Mouse (Mus musculus) lung, embryonic 14.5 days (tissue): ENCODE measurements at regions not wholly inside any gene's neighbourhood (a gene's known extent, or its start where the extent isn't known, plus 50 kb on each side); places are given as distances from the start of the nearest gene placed in this dataset.

ENCODE experiments used
- ATAC-seq: fragments of 200-750 bp; cut with Nextera tagmentation; 2 replicates; pipeline ENCODE4 v1.8.0; 2017; ENCODE audit warnings: mild to moderate bottlenecking, moderate TSS enrichment, moderate library complexity; ENCODE audit not compliant: insufficient read depth
- DNase-seq: peaks from one replicate; pipeline ENCODE4 v3.0.0-alpha.2; 2015
- H3K27ac ChIP-seq: fragments of 300-500 bp; sonication (generic); 2 replicates; pipeline ENCODE4 v1.5.1; 2014; ENCODE audit warnings: low read depth, mild to moderate bottlenecking, moderate library complexity
- H3K27me3 ChIP-seq: fragments of 300-500 bp; sonication (generic); 2 replicates; pipeline ENCODE4 v1.6.1; 2014; ENCODE audit warnings: low read length, control low read depth; ENCODE audit not compliant: insufficient read depth
- H3K36me3 ChIP-seq: fragments of 300-500 bp; sonication (generic); 2 replicates; pipeline ENCODE4 v1.6.1; 2014; ENCODE audit warnings: control low read depth; ENCODE audit not compliant: insufficient read depth
- H3K4me1 ChIP-seq: fragments of 300-500 bp; sonication (generic); 2 replicates; pipeline ENCODE4 v1.6.1; 2014; ENCODE audit warnings: antibody characterized with exemption, control low read depth; ENCODE audit not compliant: insufficient read depth
- H3K4me2 ChIP-seq: fragments of 300-500 bp; sonication (generic); 2 replicates; pipeline ENCODE4 v1.6.1; 2014; ENCODE audit warnings: mild to moderate bottlenecking
- H3K4me3 ChIP-seq: fragments of 300-500 bp; sonication (generic); 2 replicates; pipeline ENCODE4 v1.5.1; 2014; ENCODE audit warnings: low read depth, low read length
- H3K9ac ChIP-seq: fragments of 300-500 bp; sonication (generic); 2 replicates; pipeline ENCODE4 v1.6.1; 2014
- H3K9me3 ChIP-seq: fragments of 300-500 bp; sonication (generic); 2 replicates; pipeline ENCODE4 v1.6.1; 2016; ENCODE audit warnings: low read depth, low read length, control low read depth
- CTCF ChIP-seq: IDR thresholded peaks from 2 replicates; pipeline ENCODE4 v1.5.1; 2016; ENCODE audit warnings: antibody characterized with exemption, low read depth
- WGBS: fragments of 180-500 bp; shearing (Covaris S2); extraction: QIAGEN DNeasy Blood & Tissue Kit; methylation state at CpG from one replicate; pipeline ENCODE4 v1.1.7; 2014; 5-methylcytosine and 5-hydroxymethylcytosine counted together

- Histone ChIP-seq H3K4me3 (no peak overlapping the region), H3K9ac (no peak overlapping the region), H3K4me2 (no peak overlapping the region), H3K27me3 (no peaks in the 10 kb centered on the region), H3K4me1 (peaks cover under 1% of the 10 kb centered on the region; the same call in 1 of the 2 replicates), H3K9me3 (peaks cover 3% of the 10 kb centered on the region; the same call in 1 of the 2 replicates), H3K36me3 (no peaks in the 10 kb centered on the region), H3K27ac (no peak overlapping the region)
- no peak for TF ChIP-seq CTCF
- no peak for DNase-seq
- no peak for ATAC-seq
- WGBS = 74% methylated on average over 9 of the region's 9 CpGs
Measured at GRCm38 (mm10) chr14:76217178-76217500, 106.4 kb downstream of the Nufip1 start.

GRCm38 (mm10) chr14:76217571-76218256 is 107.0 kb downstream of the Nufip1 start:
- Histone ChIP-seq H3K36me3 (no peaks in the 10 kb centered on the region), H3K27ac (no peak overlapping the region), H3K4me1 (peaks cover 4% of the 10 kb centered on the region; the same call in 1 of the 2 replicates), H3K9me3 (peaks cover 3% of the 10 kb centered on the region; the same call in 1 of the 2 replicates), H3K4me3 (no peak overlapping the region), H3K4me2 (no peak overlapping the region), H3K27me3 (no peaks in the 10 kb centered on the region), H3K9ac (no peak overlapping the region)
- ATAC-seq (no peak), DNase-seq (peak; percentile 73)
- no peak for TF ChIP-seq CTCF
- 69% methylated on average over 8 of the region's 8 CpGs for WGBS

GRCm38 (mm10) chr14:76220952-76221351 is 110.3 kb downstream of the Nufip1 start:
- Histone ChIP-seq H3K27ac (no peak overlapping the region), H3K4me2 (no peak overlapping the region), H3K9ac (no peak overlapping the region), H3K27me3 (no peaks in the 10 kb centered on the region), H3K4me1 (peaks cover 4% of the 10 kb centered on the region; the same call in 1 of the 2 replicates), H3K36me3 (no peaks in the 10 kb centered on the region), H3K4me3 (no peak overlapping the region), H3K9me3 (peaks cover 3% of the 10 kb centered on the region; the same call in 1 of the 2 replicates)
- ATAC-seq (no peak), DNase-seq (no peak)
- no peak for TF ChIP-seq CTCF
- 85% methylated on average over 5 of the region's 5 CpGs for WGBS

- Histone ChIP-seq H3K9me3 (peaks cover 3% of the 10 kb centered on the region; the same call in 1 of the 2 replicates), H3K27me3 (no peaks in the 10 kb centered on the region), H3K4me3 (no peak overlapping the region), H3K27ac (no peak overlapping the region), H3K36me3 (no peaks in the 10 kb centered on the region), H3K4me1 (peaks cover 4% of the 10 kb centered on the region; the same call in 1 of the 2 replicates), H3K4me2 (no peak overlapping the region), H3K9ac (no peak overlapping the region)
- DNase-seq (peak; percentile 13), ATAC-seq (no peak)
- WGBS = 49% methylated on average over 10 of the region's 10 CpGs
- no peak for TF ChIP-seq CTCF
Measured at GRCm38 (mm10) chr14:76221617-76222319, 111.1 kb downstream of the Nufip1 start.

GRCm38 (mm10) chr14:76222320-76222626 is 111.6 kb downstream of the Nufip1 start:
- TF ChIP-seq CTCF = no peak
- 88% methylated on average over 1 of the region's 1 CpGs for WGBS
- no peaks in the 10 kb centered on the region for H3K36me3 ChIP-seq
- H3K4me2 ChIP-seq = no peak overlapping the region
- ATAC-seq = no peak
- DNase-seq = no peak
- no peak overlapping the region for H3K9ac ChIP-seq
- peaks cover 3% of the 10 kb centered on the region; the same call in 1 of the 2 replicates for H3K9me3 ChIP-seq
- H3K27ac ChIP-seq = no peak overlapping the region
- H3K4me3 ChIP-seq = no peak overlapping the region
- H3K27me3 ChIP-seq = no peaks in the 10 kb centered on the region
- peaks cover 4% of the 10 kb centered on the region; the same call in 1 of the 2 replicates for H3K4me1 ChIP-seq

GRCm38 (mm10) chr14:76223036-76223650 is 112.5 kb downstream of the Nufip1 start:
- 59% methylated on average over 8 of the region's 8 CpGs for WGBS

GRCm38 (mm10) chr14:76223903-76224302 is 113.2 kb downstream of the Nufip1 start:
- peaks cover 4% of the 10 kb centered on the region; the same call in 1 of the 2 replicates for H3K4me1 ChIP-seq
- 84% methylated on average over 2 of the region's 2 CpGs for WGBS
- no peak overlapping the region for H3K4me2 ChIP-seq
- H3K4me3 ChIP-seq = no peak overlapping the region
- no peaks in the 10 kb centered on the region for H3K36me3 ChIP-seq
- no peak for TF ChIP-seq CTCF
- H3K9ac ChIP-seq = no peak overlapping the region
- H3K27ac ChIP-seq = no peak overlapping the region
- ATAC-seq = no peak
- H3K27me3 ChIP-seq = no peaks in the 10 kb centered on the region
- H3K9me3 ChIP-seq = no peaks in the 10 kb centered on the region
- no peak for DNase-seq

More at GRCm38 (mm10) chr14:76223036-76223650, 112.5 kb downstream of the Nufip1 start:
- DNase-seq = peak; percentile 62
- Histone ChIP-seq H3K27me3 (no peaks in the 10 kb centered on the region), H3K9me3 (peaks cover 3% of the 10 kb centered on the region; the same call in 1 of the 2 replicates), H3K9ac (no peak overlapping the region), H3K4me1 (peaks cover 4% of the 10 kb centered on the region; the same call in 1 of the 2 replicates), H3K4me2 (no peak overlapping the region), H3K36me3 (no peaks in the 10 kb centered on the region), H3K27ac (no peak overlapping the region), H3K4me3 (no peak overlapping the region)
- TF ChIP-seq CTCF = no peak
- ATAC-seq = peak; percentile 91
